Mouse (Mus musculus) brain, adult 2 months (tissue): ENCODE results near the gene Mmd.
A peak's percentile ranks its signal among the peaks of the same experiment; 100 is the strongest.

ENCODE experiments used
- DNase-seq: peaks from one replicate; pipeline ENCODE4 v3.0.0; 2011; ENCODE audit warnings: low read depth, low spot score

Mmd gene

DNA sequence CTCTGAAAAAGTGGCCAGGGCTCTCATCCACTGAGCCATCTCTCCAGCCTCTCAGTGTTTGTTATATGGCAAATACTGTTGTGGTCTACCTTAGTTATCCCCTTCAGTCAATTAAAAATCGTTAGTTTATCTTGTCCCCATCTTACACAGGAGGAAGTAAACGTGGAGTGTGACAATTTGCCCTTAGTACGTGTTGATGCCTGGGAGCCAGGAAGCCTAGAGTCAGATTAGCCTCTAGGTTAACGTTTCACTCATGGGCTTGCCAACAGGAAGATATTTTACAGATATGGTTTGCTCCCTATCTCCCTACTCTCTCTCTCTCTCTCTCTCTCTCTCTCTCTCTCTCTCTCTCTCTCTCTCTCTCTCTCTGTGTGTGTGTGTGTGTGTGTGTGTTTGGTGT, 33.9 kb downstream of the Mmd start:
- DNase-seq = no peak

DNA sequence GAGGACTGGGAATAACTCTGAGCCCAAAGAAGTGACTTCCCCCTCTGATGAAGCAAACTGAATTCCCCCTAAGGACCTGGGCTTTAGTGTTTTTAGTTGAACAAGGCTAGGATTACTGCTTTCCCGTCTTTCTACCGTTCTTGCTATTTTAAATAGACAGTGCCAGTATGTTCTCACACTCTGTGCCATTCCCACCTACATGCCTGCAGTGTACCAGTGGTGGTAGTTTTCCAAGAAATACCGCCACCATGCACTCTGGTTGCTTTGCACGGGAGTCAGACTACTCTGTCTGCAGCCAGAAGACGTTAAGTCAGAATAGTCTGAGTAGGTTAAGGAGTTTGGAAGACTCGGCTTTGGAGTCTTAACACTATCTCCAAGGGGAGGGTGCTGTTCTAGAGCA, 34.3 kb downstream of the Mmd start:
- DNase-seq = peak; percentile 88

DNA sequence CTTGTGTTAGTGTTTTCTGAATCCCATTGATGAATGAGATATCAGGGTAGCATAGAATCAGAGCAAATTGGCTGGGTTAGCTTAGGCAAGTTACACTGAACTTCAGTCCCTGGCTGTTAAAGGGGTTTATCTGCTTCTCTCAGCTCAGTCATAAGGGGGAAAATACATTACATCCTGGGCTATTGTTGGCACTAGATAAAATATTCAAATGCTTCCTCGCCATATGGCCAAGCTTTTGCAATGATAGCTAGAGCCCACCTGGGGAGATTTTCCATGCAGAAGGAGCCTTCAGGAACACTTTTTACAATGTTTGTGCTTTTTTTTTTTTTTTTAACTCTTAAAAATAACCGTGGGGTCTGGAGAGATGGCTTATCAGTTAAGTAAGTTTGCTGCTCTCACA, 34.8 kb downstream of the Mmd start:
- peak; percentile 37 for DNase-seq

- DNase-seq = no peak
Observed at GRCm38 (mm10) chr11:90284623-90285022, 35.4 kb downstream of the Mmd start.

DNA sequence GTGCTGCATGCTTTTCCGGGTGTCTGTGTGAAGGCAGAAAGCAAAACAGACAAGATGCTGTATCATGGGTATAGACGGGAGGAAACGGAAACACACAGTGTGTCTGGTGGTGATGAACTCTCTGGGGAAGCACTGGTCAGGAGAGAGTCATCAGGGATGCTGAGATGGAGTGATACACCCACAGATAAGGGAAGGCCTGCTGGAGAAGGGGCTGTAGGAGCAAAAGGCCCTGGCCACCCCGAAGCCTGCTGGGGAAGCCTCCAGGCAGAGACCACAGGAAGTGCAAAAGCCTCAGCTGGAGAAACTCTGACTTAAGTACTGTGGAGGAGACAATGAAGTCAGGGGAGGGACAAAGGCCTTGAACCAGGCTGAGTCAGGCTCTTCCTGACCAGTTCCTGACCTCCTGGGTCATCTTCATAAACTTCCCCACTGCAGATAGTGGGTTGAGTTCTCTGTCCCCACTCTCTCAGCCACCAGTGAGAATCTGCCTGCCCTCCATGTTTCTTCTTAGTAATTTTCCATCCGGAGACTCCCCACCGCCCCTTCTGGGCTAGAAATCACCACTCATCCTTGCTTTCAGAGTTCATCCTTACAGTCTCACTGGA, 37.4 kb downstream of the Mmd start:
- DNase-seq = no peak

GRCm38 (mm10) chr11:90291156-90291555, 41.9 kb downstream of the Mmd start:
- no peak for DNase-seq

- DNase-seq = no peak
Observed at GRCm38 (mm10) chr11:90292766-90293165, 43.5 kb downstream of the Mmd start.

GRCm38 (mm10) chr11:90294622-90295021, 45.4 kb downstream of the Mmd start:
- DNase-seq = no peak

DNA sequence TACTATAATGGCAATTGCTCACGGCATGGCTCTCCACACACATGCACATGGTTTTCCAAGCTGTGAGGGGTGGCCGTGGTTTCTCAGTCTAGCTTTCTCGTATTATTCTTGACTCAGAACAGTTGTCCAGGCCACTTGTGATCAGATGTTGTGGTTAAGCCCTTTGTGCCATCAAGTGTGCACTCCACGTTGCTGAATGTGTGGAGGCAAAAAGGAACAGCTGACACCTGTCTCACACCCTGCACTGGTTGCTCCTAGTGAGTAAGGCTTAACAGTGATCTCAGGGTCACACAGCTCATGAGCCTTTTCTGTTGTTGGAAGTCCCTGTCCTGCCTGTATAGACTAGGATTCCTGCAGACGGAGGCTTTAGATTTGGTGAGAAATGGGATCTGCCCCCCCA, 56.8 kb downstream of the Mmd start:
- no peak for DNase-seq

DNA sequence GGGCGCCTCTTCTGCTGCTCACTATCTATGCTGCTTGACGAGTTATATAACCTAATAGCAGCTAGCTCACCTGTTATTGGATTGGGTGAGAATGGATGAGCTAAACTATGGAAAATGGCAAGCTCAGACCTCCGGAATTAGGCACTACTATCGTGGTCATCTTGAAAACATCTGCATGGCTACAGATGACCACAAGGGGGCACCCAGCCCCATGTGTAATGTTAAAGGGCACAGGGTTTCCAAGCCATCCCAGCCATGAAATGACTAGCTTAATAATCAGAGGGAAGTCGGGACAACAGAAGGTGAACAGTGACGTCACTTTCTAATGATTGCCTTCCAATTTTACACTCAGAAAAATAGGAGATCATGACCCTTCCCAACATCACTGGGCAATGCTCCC, 57.7 kb downstream of the Mmd start:
- DNase-seq = peak; percentile 65

DNA sequence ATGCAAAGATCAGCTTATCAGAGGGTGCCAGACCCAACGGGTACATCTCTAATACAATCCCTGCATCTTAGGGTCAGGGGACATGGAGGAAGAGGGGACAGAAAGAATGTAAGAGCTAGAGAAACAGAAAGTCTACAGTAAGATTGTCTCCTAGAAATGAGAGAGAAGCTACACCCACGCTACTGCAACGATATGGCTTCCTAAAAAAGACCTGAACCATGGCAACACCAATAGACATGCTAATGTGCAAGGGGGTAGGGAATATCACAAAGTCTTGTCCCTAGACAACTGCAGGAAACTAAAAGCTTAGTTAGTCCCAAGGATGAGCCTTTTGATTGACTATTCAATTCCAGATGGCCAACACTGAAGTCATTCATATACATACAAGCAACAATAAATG, 65.3 kb downstream of the Mmd start:
- peak; percentile 61 for DNase-seq

DNA sequence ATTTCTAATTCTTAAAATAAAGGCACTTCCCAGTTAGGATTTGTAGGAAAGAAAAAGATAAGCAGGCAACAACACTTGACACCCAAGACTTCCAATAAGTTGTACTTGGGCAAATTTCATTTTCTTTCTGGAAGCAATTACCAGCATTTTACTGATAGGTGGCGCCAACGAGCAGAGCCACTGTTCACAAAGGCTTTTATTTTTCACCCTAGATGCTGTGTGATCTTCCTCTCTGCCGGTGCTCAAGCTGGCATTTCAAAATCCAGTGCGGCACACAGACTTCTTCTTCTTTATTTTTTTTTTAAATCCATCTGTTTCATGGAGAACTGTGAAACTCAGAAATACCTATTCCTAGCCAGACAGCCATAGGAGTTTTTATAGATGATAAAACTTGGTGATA, 68.2 kb downstream of the Mmd start:
- peak; percentile 87 for DNase-seq

DNA sequence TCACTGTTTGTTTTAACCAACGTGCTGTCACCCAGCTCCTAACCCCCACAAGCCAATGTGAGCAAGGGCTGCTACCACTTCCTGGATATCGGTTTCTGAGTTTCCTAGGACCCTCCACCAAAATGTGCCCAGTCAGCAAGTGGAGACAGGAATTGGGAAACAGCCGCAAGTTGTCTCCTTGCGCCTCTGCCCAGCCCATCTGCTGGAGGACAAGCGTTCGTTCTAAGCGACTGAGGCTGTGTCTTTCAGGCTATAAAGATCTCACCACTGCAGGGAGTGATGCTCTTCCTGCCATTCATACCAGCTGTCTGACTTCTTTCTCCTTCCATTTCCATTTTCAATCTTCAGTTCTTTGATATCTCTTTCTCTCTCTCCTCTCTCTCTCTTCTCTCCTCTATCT, 71.7 kb downstream of the Mmd start:
- DNase-seq = no peak

- DNase-seq = peak; percentile 48
Observed at GRCm38 (mm10) chr11:90324597-90324996, 75.3 kb downstream of the Mmd start.

GRCm38 (mm10) chr11:90326146-90326545, 76.9 kb downstream of the Mmd start:
- DNase-seq = no peak

DNA sequence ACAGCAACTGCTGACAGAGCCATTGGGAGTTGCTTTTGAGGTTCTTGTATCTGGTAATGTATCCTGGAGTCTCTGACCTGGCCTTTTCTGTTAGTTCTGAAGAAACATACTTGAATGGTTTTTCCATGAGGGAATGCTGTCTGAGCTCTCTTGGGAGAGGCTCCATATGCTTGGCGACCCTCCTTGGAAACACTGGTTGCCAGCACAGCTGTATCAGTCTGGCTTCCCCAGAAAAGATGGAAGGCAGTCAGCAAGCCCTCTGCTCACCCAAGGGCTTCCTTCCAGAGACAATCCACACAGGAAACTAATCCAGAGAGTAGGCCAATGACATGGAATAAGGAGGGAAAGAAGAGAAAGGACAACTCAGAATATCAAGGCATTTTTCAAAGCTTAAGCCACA, 77.6 kb downstream of the Mmd start:
- DNase-seq = no peak
